Mouse (Mus musculus): ENCODE measurements around the gene Tmem86a.

DNA sequence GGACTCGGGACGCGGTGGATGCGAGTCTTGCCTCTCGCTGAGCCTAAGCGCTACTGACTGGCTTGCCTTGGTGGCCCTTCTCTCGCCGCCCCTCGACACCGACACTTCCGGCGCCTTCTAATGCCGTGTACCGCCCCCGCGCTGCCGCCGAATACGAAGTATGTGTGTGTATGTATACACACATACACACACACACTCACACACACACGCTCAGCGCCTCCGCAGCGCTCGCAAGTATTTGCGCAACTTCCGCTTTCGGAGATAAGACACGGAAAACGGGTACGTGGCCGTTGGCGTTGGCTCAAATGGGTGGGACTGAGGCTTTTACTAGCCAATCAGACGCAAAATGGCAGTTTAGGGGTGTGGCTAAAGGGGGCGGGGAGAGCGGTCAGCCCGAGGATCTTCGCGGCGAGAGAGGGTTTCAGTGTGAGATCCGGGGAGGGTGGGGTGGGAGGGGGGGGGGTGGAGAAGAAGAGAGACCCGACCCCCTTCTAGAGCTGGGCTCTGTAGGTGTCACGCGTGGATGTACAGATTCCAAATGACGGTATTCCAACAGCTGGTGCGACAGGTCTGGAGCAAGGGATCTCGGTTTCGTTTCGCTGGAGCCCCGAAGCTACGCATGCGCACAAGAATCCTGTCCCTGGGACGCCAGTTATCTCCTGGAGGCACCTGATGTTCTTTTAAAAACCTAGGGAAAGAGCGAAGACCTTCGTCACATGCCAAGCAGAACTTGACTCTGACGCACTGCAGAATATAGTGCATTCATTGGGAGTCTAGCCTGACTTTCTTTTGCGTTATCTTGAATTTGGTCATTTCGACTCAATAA is 42.0 kb upstream of the Tmem86a start, which contains the start of gene Spty2d1:
- TF ChIP-seq CTCF (IDR thresholded peaks at IDR 0.05; ENCODE audit: control insufficient read depth, insufficient read depth, insufficient replicate concordance, low read depth, low read length) (peak; percentile 17; the same call in 1 of the 2 replicates), POLR2A (IDR thresholded peaks at IDR 0.05; ENCODE audit: control insufficient read depth, low read depth, low read length) (peak; percentile 88)
